Mouse (Mus musculus) lung, postnatal 0 days (tissue): ENCODE measurements around the gene Arhgap11a. TPM values are rescaled to one million over a fixed set of nuclear protein-coding genes. Genes with fewer than 3 reads are reported as not detected.

Experiments used
- ATAC-seq: fragments of 200-750 bp; cut with Nextera tagmentation; 2 replicates; pipeline ENCODE4 v1.8.0; 2017; ENCODE audit warnings: moderate library complexity
- DNase-seq: peaks from one replicate; pipeline ENCODE4 v3.0.0-alpha.2; 2016; ENCODE audit warnings: low spot score
- H3K27ac ChIP-seq: fragments of 300-500 bp; sonication (generic); 2 replicates; pipeline ENCODE4 v1.5.1; 2014; ENCODE audit warnings: antibody characterized with exemption, mild to moderate bottlenecking, low read length, mixed read lengths
- H3K27me3 ChIP-seq: fragments of 300-500 bp; sonication (generic); replicated peaks from 2 replicates; pipeline ENCODE4 v1.6.1; 2014; ENCODE audit warnings: low read length, mixed read lengths; ENCODE audit not compliant: insufficient read depth
- H3K36me3 ChIP-seq: fragments of 300-500 bp; sonication (generic); 2 replicates; pipeline ENCODE4 v1.6.1; 2014; ENCODE audit warnings: low read length, mixed read lengths; ENCODE audit not compliant: insufficient read depth
- H3K4me1 ChIP-seq: fragments of 300-500 bp; sonication (generic); 2 replicates; pipeline ENCODE4 v1.6.1; 2014; ENCODE audit warnings: antibody characterized with exemption, low read depth, low read length, mixed read lengths; ENCODE audit not compliant: insufficient read depth
- H3K4me2 ChIP-seq: fragments of 300-500 bp; sonication (generic); replicated peaks from 2 replicates; pipeline ENCODE4 v1.6.1; 2014; ENCODE audit warnings: low read depth, mild to moderate bottlenecking, low read length, moderate library complexity, mixed read lengths
- H3K4me3 ChIP-seq: fragments of 300-500 bp; sonication (generic); 2 replicates; pipeline ENCODE4 v1.5.1; 2014; ENCODE audit warnings: low read depth, low read length
- H3K9ac ChIP-seq: fragments of 300-500 bp; sonication (generic); replicated peaks from 2 replicates; pipeline ENCODE4 v1.6.1; 2014; ENCODE audit warnings: low read depth, mild to moderate bottlenecking
- H3K9me3 ChIP-seq: fragments of 300-500 bp; sonication (generic); 2 replicates; pipeline ENCODE4 v1.6.1; 2016; ENCODE audit warnings: low read length, mixed read lengths
- CTCF ChIP-seq: IDR thresholded peaks from 2 replicates; pipeline ENCODE4 v1.5.1; 2016; ENCODE audit warnings: antibody characterized with exemption, mild to moderate bottlenecking
- EP300 ChIP-seq: IDR thresholded peaks from 2 replicates; pipeline ENCODE4 v1.6.1; 2016; ENCODE audit warnings: antibody characterized with exemption, mild to moderate bottlenecking, control low read depth
- WGBS: fragments of 180-500 bp; shearing (Covaris S2); extraction: QIAGEN DNeasy Blood & Tissue Kit; methylation state at CpG from one replicate; pipeline ENCODE4 v1.1.7; 2014; 5-methylcytosine and 5-hydroxymethylcytosine counted together
- polyA plus RNA-seq: library from polyadenylated mRNA; unstranded; fragments of >200 nt; fragmentation: Nextera tagmentation; extraction: Ambion mirVana; gene quantifications from 2 replicates; pipeline ENCODE4 v1.2.1, GENCODE M21; 2015

Gene Arhgap11a
- polyA plus RNA-seq, 1 experiment from 2014 or later, result 2.7 TPM

DNA sequence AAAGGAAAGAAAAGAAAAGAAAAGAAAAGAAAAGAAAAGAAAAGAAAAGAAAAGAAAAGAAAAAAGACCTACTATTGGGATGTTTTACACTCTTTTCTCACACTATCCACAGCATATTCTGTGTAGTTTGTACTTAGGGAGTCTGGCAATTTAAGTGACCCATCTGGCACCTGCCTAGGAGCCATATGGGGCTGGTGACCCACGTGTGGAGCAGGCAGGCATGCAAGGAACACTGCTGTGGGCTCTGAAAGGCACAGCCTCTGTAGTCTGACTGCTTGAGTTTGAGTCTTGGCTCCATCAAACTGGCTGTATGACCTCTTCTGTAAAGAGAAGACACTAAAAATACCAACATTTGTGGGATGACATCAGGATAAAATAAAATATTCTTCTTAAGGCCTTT, 44.7 kb downstream of the Arhgap11a start:
- TF ChIP-seq CTCF (no peak), EP300 (no peak)
- 15% methylated on average over 1 of the region's 1 CpGs for WGBS
- Histone ChIP-seq H3K4me2 (no peak overlapping the region), H3K4me3 (no peak overlapping the region), H3K36me3 (no peaks in the 10 kb centered on the region), H3K27me3 (no peaks in the 10 kb centered on the region), H3K9me3 (no peaks in the 10 kb centered on the region), H3K4me1 (no peaks in the 10 kb centered on the region), H3K9ac (no peak overlapping the region), H3K27ac (no peak overlapping the region)
- ATAC-seq (no peak), DNase-seq (no peak)

DNA sequence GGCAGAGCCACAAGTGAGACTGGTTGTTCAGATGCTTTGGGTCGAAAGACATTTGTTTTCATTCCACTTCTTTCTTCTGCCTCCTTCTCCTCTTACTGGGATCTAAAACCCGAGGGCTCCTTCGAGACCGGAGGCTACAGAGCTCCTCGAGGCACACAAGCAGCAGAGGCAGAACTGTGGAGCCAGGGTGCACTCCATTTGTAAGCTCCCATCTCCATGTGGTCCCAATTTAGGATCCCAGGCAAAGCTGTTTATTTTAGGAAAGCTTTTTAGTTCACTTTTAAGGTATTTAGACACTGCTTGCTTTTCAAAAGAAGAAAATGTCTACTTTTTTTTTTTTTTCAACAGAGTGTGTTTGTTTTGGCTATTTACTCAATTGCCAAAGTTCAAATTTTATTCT, 47.6 kb downstream of the Arhgap11a start:
- Histone ChIP-seq H3K27ac (no peak overlapping the region), H3K4me3 (no peak overlapping the region), H3K9ac (no peak overlapping the region), H3K27me3 (no peaks in the 10 kb centered on the region), H3K4me1 (no peaks in the 10 kb centered on the region), H3K36me3 (no peaks in the 10 kb centered on the region), H3K9me3 (no peaks in the 10 kb centered on the region), H3K4me2 (no peak overlapping the region)
- WGBS, result 62% methylated on average over 5 of the region's 5 CpGs
- ATAC-seq (no peak), DNase-seq (no peak)
- TF ChIP-seq EP300 (no peak), CTCF (no peak)

- no peaks in the 10 kb centered on the region for H3K9me3 ChIP-seq
- H3K4me1 ChIP-seq, result no peaks in the 10 kb centered on the region
- H3K9ac ChIP-seq, result no peak overlapping the region
- DNase-seq (no peak), ATAC-seq (no peak)
- no peaks in the 10 kb centered on the region for H3K27me3 ChIP-seq
- TF ChIP-seq CTCF (no peak), EP300 (no peak)
- no peak overlapping the region for H3K4me3 ChIP-seq
- WGBS, result 68% methylated on average over 13 of the region's 13 CpGs
- no peak overlapping the region for H3K4me2 ChIP-seq
- H3K27ac ChIP-seq, result no peak overlapping the region
- H3K36me3 ChIP-seq, result no peaks in the 10 kb centered on the region
Observed at GRCm38 (mm10) chr2:113798605-113799004, 49.9 kb downstream of the Arhgap11a start.

DNA sequence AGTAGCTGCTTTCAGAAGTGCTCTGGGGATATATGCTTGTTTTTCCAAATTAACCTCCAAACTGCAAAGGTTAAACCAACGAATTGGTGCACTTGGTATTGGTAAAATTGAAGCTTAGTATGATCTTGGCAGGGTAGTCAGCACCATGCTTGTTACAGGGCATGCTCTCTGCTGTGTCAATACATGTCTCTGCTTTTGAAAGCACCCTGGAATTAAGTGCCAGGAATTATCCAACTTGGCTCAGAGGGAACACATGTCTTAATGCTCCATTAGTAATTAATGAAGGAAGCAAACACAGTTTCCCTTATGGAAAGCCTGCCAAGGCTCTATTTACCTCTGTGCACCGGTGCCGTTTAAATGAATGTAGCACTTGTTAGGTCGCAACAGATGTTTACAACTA, 53.3 kb downstream of the Arhgap11a start:
- no peak overlapping the region for H3K27ac ChIP-seq
- H3K4me3 ChIP-seq, result no peak overlapping the region
- ATAC-seq, result no peak

DNA sequence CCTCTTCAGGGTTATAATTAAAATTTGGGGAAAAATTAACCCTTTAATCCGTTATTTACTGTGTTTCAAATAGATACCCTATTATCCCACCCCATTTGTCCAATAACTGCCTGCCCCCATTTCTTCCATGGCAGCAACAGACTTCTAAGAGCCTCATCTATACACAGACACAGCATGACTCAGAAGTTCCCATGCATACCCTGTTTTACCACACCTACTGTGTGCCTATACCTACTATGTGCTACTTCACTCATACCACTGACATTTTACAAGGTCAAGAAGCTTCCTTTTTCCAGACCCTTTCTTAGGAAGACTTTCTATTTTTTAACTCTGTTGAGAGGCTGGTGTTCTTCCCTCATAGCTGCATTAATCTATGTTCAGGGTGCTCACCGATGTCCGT, 54.9 kb downstream of the Arhgap11a start:
- no peak for TF ChIP-seq CTCF
- no peak for TF ChIP-seq EP300
- H3K27ac ChIP-seq, result no peak overlapping the region
- H3K4me2 ChIP-seq, result no peak overlapping the region
- WGBS, result 76% methylated on average over 3 of the region's 3 CpGs
- H3K4me1 ChIP-seq, result no peaks in the 10 kb centered on the region
- H3K27me3 ChIP-seq, result no peaks in the 10 kb centered on the region
- no peak for ATAC-seq
- H3K9me3 ChIP-seq, result no peaks in the 10 kb centered on the region
- no peak overlapping the region for H3K9ac ChIP-seq
- DNase-seq, result no peak
- no peak overlapping the region for H3K4me3 ChIP-seq
- H3K36me3 ChIP-seq, result no peaks in the 10 kb centered on the region

More for the DNA sequence above, 53.3 kb downstream of the Arhgap11a start:
- Histone ChIP-seq H3K9me3 (no peaks in the 10 kb centered on the region), H3K36me3 (no peaks in the 10 kb centered on the region), H3K27me3 (no peaks in the 10 kb centered on the region), H3K4me2 (no peak overlapping the region), H3K4me1 (no peaks in the 10 kb centered on the region), H3K9ac (no peak overlapping the region)
- 64% methylated on average over 4 of the region's 4 CpGs for WGBS
- DNase-seq, result no peak
- TF ChIP-seq EP300 (no peak), CTCF (no peak)

DNA sequence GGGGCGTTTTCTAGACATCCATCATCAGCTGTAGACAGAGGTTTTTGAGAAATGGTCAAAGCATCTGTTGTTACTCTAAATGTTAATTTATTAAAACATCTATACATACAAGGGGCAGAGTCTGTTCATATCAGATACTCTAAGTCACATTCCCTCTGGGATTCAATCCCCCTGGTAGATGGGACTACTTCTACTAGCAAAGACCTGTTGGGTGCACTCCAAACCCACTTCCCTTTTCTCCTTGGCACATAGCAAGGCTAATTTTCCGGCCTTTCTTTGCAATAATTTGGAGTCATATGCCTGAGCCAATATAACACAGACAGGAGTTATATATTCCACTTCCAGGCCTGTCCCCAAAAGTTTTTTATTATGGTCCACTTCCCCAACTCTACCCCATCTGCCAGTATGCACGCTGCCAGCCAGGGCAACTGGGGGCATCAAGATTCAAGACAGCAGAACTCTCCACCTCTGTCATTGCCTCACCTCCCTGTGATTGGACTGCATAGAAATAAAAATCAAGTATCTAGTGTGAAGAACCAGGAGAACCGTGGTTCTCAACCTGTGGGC, 59.6 kb downstream of the Arhgap11a start:
- H3K9ac ChIP-seq, result no peak overlapping the region
- no peaks in the 10 kb centered on the region for H3K9me3 ChIP-seq
- ATAC-seq (no peak), DNase-seq (no peak)
- H3K36me3 ChIP-seq, result no peaks in the 10 kb centered on the region
- no peak overlapping the region for H3K4me2 ChIP-seq
- H3K4me3 ChIP-seq, result no peak overlapping the region
- TF ChIP-seq EP300, result no peak
- no peak for TF ChIP-seq CTCF
- 80% methylated on average over 4 of the region's 4 CpGs for WGBS
- no peaks in the 10 kb centered on the region for H3K27me3 ChIP-seq
- no peaks in the 10 kb centered on the region for H3K4me1 ChIP-seq
- no peak overlapping the region for H3K27ac ChIP-seq

DNA sequence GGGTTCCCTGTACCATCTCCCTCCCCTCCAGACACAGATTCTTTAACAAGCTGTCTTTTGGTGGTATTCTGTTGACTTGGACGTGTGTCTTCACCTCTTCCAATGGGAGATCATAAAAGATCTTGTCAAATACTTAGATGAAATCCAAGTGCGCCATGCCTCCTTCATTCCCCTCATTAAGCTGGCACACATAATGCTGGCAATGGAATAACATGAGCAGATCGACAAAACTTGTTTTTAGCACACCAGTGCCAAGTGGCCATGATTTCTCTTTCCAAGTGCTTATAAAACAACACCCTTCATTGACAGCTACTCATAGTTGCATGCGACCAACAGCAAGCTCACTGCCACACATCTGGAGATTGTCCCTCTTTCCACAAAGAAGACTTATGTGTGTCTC, 60.6 kb downstream of the Arhgap11a start:
- H3K27ac ChIP-seq, result no peak overlapping the region
- TF ChIP-seq CTCF (no peak), EP300 (no peak)
- H3K27me3 ChIP-seq, result no peaks in the 10 kb centered on the region
- no peaks in the 10 kb centered on the region for H3K36me3 ChIP-seq
- DNase-seq, result no peak
- no peak for ATAC-seq
- no peaks in the 10 kb centered on the region for H3K9me3 ChIP-seq
- no peak overlapping the region for H3K4me3 ChIP-seq
- H3K4me2 ChIP-seq, result no peak overlapping the region
- H3K9ac ChIP-seq, result no peak overlapping the region
- 81% methylated on average over 4 of the region's 4 CpGs for WGBS
- no peaks in the 10 kb centered on the region for H3K4me1 ChIP-seq
